Mouse (Mus musculus) intestine, embryonic 16.5 days (tissue): ENCODE measurements at regions not wholly inside any gene's neighbourhood (a gene's known extent, or its start where the extent isn't known, plus 50 kb on each side); places are given as distances from the start of the nearest gene placed in this dataset.

Source experiments
- ATAC-seq: fragments of 200-750 bp; cut with Nextera tagmentation; 2 replicates; pipeline ENCODE4 v1.8.0; 2017; ENCODE audit warnings: moderate TSS enrichment, moderate library complexity
- H3K27ac ChIP-seq: fragments of 300-500 bp; sonication (generic); 2 replicates; pipeline ENCODE4 v1.5.1; 2014; ENCODE audit warnings: mild to moderate bottlenecking, low read length
- H3K27me3 ChIP-seq: fragments of 300-500 bp; sonication (generic); replicated peaks from 2 replicates; pipeline ENCODE4 v1.6.1; 2014; ENCODE audit warnings: low read length, control low read depth, mixed read lengths; ENCODE audit not compliant: control insufficient read depth, insufficient read depth
- H3K36me3 ChIP-seq: fragments of 300-500 bp; sonication (generic); 2 replicates; pipeline ENCODE4 v1.6.1; 2014; ENCODE audit warnings: low read length, control low read depth; ENCODE audit not compliant: control insufficient read depth, insufficient read depth
- H3K4me1 ChIP-seq: fragments of 300-500 bp; sonication (generic); 2 replicates; pipeline ENCODE4 v1.6.1; 2014; ENCODE audit warnings: low read length, control low read depth, mixed read lengths; ENCODE audit not compliant: control insufficient read depth, insufficient read depth
- H3K4me2 ChIP-seq: fragments of 300-500 bp; sonication (generic); 2 replicates; pipeline ENCODE4 v1.6.1; 2014; ENCODE audit warnings: low read depth, low read length, control low read depth
- H3K4me3 ChIP-seq: fragments of 300-500 bp; sonication (generic); 2 replicates; pipeline ENCODE4 v1.5.1; 2014; ENCODE audit warnings: mild to moderate bottlenecking, low read length
- H3K9ac ChIP-seq: fragments of 300-500 bp; sonication (generic); 2 replicates; pipeline ENCODE4 v1.6.1; 2014; ENCODE audit warnings: low read depth, low read length
- H3K9me3 ChIP-seq: fragments of 300-500 bp; sonication (generic); 2 replicates; pipeline ENCODE4 v1.6.1; 2016; ENCODE audit warnings: low read length, control low read depth; ENCODE audit not compliant: control insufficient read depth
- WGBS: fragments of 180-500 bp; shearing (Covaris S2); extraction: QIAGEN DNeasy Blood & Tissue Kit; methylation state at CpG from one replicate; pipeline ENCODE4 v1.1.7; 2014; 5-methylcytosine and 5-hydroxymethylcytosine counted together

- no peak overlapping the region for H3K4me3 ChIP-seq
- H3K27me3 ChIP-seq = no peaks in the 10 kb centered on the region
- no peak overlapping the region for H3K4me2 ChIP-seq
- WGBS = 70% methylated on average over 9 of the region's 9 CpGs
- H3K27ac ChIP-seq = no peak overlapping the region
- ATAC-seq = no peak
- no peaks in the 10 kb centered on the region for H3K4me1 ChIP-seq
- H3K36me3 ChIP-seq = no peaks in the 10 kb centered on the region
- no peak overlapping the region for H3K9ac ChIP-seq
- H3K9me3 ChIP-seq = no peaks in the 10 kb centered on the region
These were observed 159.6 kb downstream of the Adgrd1 start for GRCm38 (mm10) chr5:129256136-129256535.

GRCm38 (mm10) chr5:129257206-129257605 lies 160.7 kb downstream of the Adgrd1 start:
- H3K4me1 ChIP-seq = no peaks in the 10 kb centered on the region
- no peaks in the 10 kb centered on the region for H3K9me3 ChIP-seq
- WGBS = 66% methylated on average over 5 of the region's 5 CpGs
- H3K36me3 ChIP-seq = no peaks in the 10 kb centered on the region
- H3K9ac ChIP-seq = no peak overlapping the region
- no peak overlapping the region for H3K27ac ChIP-seq
- no peak overlapping the region for H3K4me3 ChIP-seq
- H3K4me2 ChIP-seq = no peak overlapping the region
- H3K27me3 ChIP-seq = no peaks in the 10 kb centered on the region
- no peak for ATAC-seq

- no peaks in the 10 kb centered on the region for H3K36me3 ChIP-seq
- ATAC-seq = no peak
- H3K27ac ChIP-seq = no peak overlapping the region
- H3K4me1 ChIP-seq = no peaks in the 10 kb centered on the region
- no peaks in the 10 kb centered on the region for H3K27me3 ChIP-seq
- WGBS = 67% methylated on average over 9 of the region's 9 CpGs
- no peak overlapping the region for H3K4me2 ChIP-seq
- H3K9me3 ChIP-seq = no peaks in the 10 kb centered on the region
- no peak overlapping the region for H3K4me3 ChIP-seq
- H3K9ac ChIP-seq = no peak overlapping the region
These were observed 164.1 kb downstream of the Adgrd1 start for GRCm38 (mm10) chr5:129260689-129261088.

GRCm38 (mm10) chr5:129263118-129263517 lies 166.6 kb downstream of the Adgrd1 start:
- no peak overlapping the region for H3K9ac ChIP-seq
- no peak overlapping the region for H3K4me3 ChIP-seq
- WGBS = 47% methylated on average over 9 of the region's 9 CpGs
- no peaks in the 10 kb centered on the region for H3K9me3 ChIP-seq
- H3K27me3 ChIP-seq = no peaks in the 10 kb centered on the region
- no peak overlapping the region for H3K4me2 ChIP-seq
- no peaks in the 10 kb centered on the region for H3K36me3 ChIP-seq
- H3K27ac ChIP-seq = no peak overlapping the region
- no peaks in the 10 kb centered on the region for H3K4me1 ChIP-seq
- ATAC-seq = no peak

GRCm38 (mm10) chr5:129264363-129264762 lies 167.8 kb downstream of the Adgrd1 start:
- no peaks in the 10 kb centered on the region for H3K36me3 ChIP-seq
- no peaks in the 10 kb centered on the region for H3K9me3 ChIP-seq
- ATAC-seq = no peak
- no peak overlapping the region for H3K4me2 ChIP-seq
- 91% methylated on average over 15 of the region's 15 CpGs for WGBS
- H3K27ac ChIP-seq = no peak overlapping the region
- H3K4me1 ChIP-seq = no peaks in the 10 kb centered on the region
- no peaks in the 10 kb centered on the region for H3K27me3 ChIP-seq
- H3K4me3 ChIP-seq = no peak overlapping the region
- H3K9ac ChIP-seq = no peak overlapping the region

- no peaks in the 10 kb centered on the region for H3K4me1 ChIP-seq
- no peak for ATAC-seq
- no peaks in the 10 kb centered on the region for H3K27me3 ChIP-seq
- no peaks in the 10 kb centered on the region for H3K36me3 ChIP-seq
- H3K4me2 ChIP-seq = no peak overlapping the region
- WGBS = 16% methylated on average over 9 of the region's 9 CpGs
- no peaks in the 10 kb centered on the region for H3K9me3 ChIP-seq
- H3K27ac ChIP-seq = no peak overlapping the region
- no peak overlapping the region for H3K4me3 ChIP-seq
- H3K9ac ChIP-seq = no peak overlapping the region
These were observed 171.9 kb downstream of the Adgrd1 start for GRCm38 (mm10) chr5:129268456-129268855.

GRCm38 (mm10) chr5:129270051-129270472 lies 173.5 kb downstream of the Adgrd1 start:
- no peaks in the 10 kb centered on the region for H3K27me3 ChIP-seq
- H3K36me3 ChIP-seq = no peaks in the 10 kb centered on the region
- H3K4me3 ChIP-seq = no peak overlapping the region
- 19% methylated on average over 5 of the region's 5 CpGs for WGBS
- H3K9me3 ChIP-seq = no peaks in the 10 kb centered on the region
- no peak overlapping the region for H3K27ac ChIP-seq
- H3K4me1 ChIP-seq = no peaks in the 10 kb centered on the region
- ATAC-seq = no peak
- H3K4me2 ChIP-seq = no peak overlapping the region
- no peak overlapping the region for H3K9ac ChIP-seq

GRCm38 (mm10) chr5:129281406-129281805 lies 184.9 kb downstream of the Adgrd1 start:
- no peaks in the 10 kb centered on the region for H3K9me3 ChIP-seq
- no peak overlapping the region for H3K4me3 ChIP-seq
- no peaks in the 10 kb centered on the region for H3K4me1 ChIP-seq
- H3K27ac ChIP-seq = no peak overlapping the region
- no peak overlapping the region for H3K4me2 ChIP-seq
- no peak for ATAC-seq
- H3K36me3 ChIP-seq = no peaks in the 10 kb centered on the region
- no peak overlapping the region for H3K9ac ChIP-seq
- H3K27me3 ChIP-seq = no peaks in the 10 kb centered on the region
- WGBS = 31% methylated on average over 2 of the region's 2 CpGs

- H3K4me2 ChIP-seq = no peak overlapping the region
- H3K4me1 ChIP-seq = no peaks in the 10 kb centered on the region
- H3K27ac ChIP-seq = no peak overlapping the region
- no peak overlapping the region for H3K4me3 ChIP-seq
- 8% methylated on average over 8 of the region's 8 CpGs for WGBS
- H3K27me3 ChIP-seq = no peaks in the 10 kb centered on the region
- no peaks in the 10 kb centered on the region for H3K36me3 ChIP-seq
- ATAC-seq = no peak
- no peaks in the 10 kb centered on the region for H3K9me3 ChIP-seq
- H3K9ac ChIP-seq = no peak overlapping the region
These were observed 185.6 kb downstream of the Adgrd1 start for GRCm38 (mm10) chr5:129282133-129282532.

- 24% methylated on average over 5 of the region's 5 CpGs for WGBS
- Histone ChIP-seq H3K4me3 (no peak overlapping the region), H3K36me3 (no peaks in the 10 kb centered on the region), H3K9ac (no peak overlapping the region), H3K27ac (no peak overlapping the region), H3K4me2 (no peak overlapping the region), H3K4me1 (no peaks in the 10 kb centered on the region), H3K9me3 (no peaks in the 10 kb centered on the region), H3K27me3 (no peaks in the 10 kb centered on the region)
- no peak for ATAC-seq
These were observed 186.3 kb downstream of the Adgrd1 start for GRCm38 (mm10) chr5:129282826-129283225.
